Mouse (Mus musculus): ENCODE data around the gene Tcn2. TPM values are rescaled to one million over a fixed set of nuclear protein-coding genes. Genes with fewer than 3 reads are reported as not detected.

The Tcn2 gene
- total and polyA plus RNA-seq, 3 experiments = 1.3 to 8.6 (median 2.5) TPM

GRCm38 (mm10) chr11:3903046-3903445, 28.9 kb downstream of the Tcn2 start:
- Histone ChIP-seq H3K4me1 (ENCODE audit: control insufficient read depth in 1 of 2, insufficient read depth in 2 of 2) (0 out of 4 replicates have a peak, but pooled peaks cover 0 to 3% of the 10 kb centered on the region in 2 experiments), H3K4me2 (ENCODE audit: insufficient read depth, low read depth, poor library complexity, severe bottlenecking) (no peak overlapping the region), H3K4me3 (replicated peaks in 1 of 3; ENCODE audit: low read depth in 2 of 3, low read length in 2 of 3, poor library complexity in 1 of 3) (no peak overlapping the region), H3K27ac (ENCODE audit: insufficient read depth, low read depth) (no peak overlapping the region), H3K27me3 (replicated peaks) (no peaks in the 10 kb centered on the region), H3K36me3 (replicated peaks in 1 of 2; ENCODE audit: control insufficient read depth in 1 of 2, insufficient read depth in 1 of 2, low read length in 1 of 2) (peaks cover 17 to 53% of the 10 kb centered on the region in 2 experiments), H3K9ac (ENCODE audit: insufficient read depth, low read depth) (no peak overlapping the region), H3K9me3 (replicated peaks; ENCODE audit: low read length) (no peaks in the 10 kb centered on the region), H3K79me2 (replicated peaks; ENCODE audit: control insufficient read depth, extremely low read depth, insufficient read depth, poor library complexity, severe bottlenecking) (no peaks in the 10 kb centered on the region)
- dilution Hi-C loops (cut with MboI; ENCODE audit: extremely low pct_ligation_motif_present, extremely low pct_unique_long_range_greater_than_20kb, low sequenced_read_pairs) (no loop called here), in situ Hi-C loops (cut with MboI; ENCODE audit: low pct_ligation_motif_present, low pct_unique_long_range_greater_than_20kb, low sequenced_read_pairs) (loop anchor here (25.0 kb wide), 1 partner anchor 366 kb away; the partner anchor contains the start of gene Smtn)
- no peak for DNase-seq (ENCODE audit: extremely low read depth)
- TF ChIP-seq MAX (IDR thresholded peaks at IDR 0.05; ENCODE audit: low read length) (no peak), TBP (conservative IDR thresholded peaks at IDR 0.05; ENCODE audit: low read depth, low read length) (no peak), MXI1 (IDR thresholded peaks at IDR 0.05; ENCODE audit: low read depth, low read length) (no peak), IRF4 (IDR thresholded peaks at IDR 0.05; ENCODE audit: low read depth, low read length) (no peak), USF2 (conservative IDR thresholded peaks at IDR 0.05; ENCODE audit: low read depth, low read length) (no peak), E2F4 (IDR thresholded peaks at IDR 0.05; ENCODE audit: insufficient replicate concordance, low read depth, low read length) (no peak), MYC (IDR thresholded peaks at IDR 0.05; ENCODE audit: low read depth, low read length) (no peak), JUN (IDR thresholded peaks at IDR 0.05; ENCODE audit: insufficient read depth, low read depth, low read length) (no peak), JUND (conservative IDR thresholded peaks at IDR 0.05; ENCODE audit: low read depth, low read length) (no peak), USF1 (IDR thresholded peaks at IDR 0.05; ENCODE audit: low read depth, low read length) (no peak), ZKSCAN1 (IDR thresholded peaks at IDR 0.05; ENCODE audit: borderline replicate concordance, low read depth, low read length) (no peak), ELF1 (IDR thresholded peaks at IDR 0.05; ENCODE audit: low read depth, low read length) (no peak), ZC3H11A (IDR thresholded peaks at IDR 0.05; ENCODE audit: low read depth, low read length) (no peak), MAFK (IDR thresholded peaks at IDR 0.05; ENCODE audit: insufficient replicate concordance, low read length) (no peak), ETS1 (conservative IDR thresholded peaks at IDR 0.05; ENCODE audit: low read depth, low read length) (no peak), GABPA (IDR thresholded peaks at IDR 0.05; ENCODE audit: insufficient replicate concordance, low read depth, low read length) (no peak), CHD1 (IDR thresholded peaks at IDR 0.05; ENCODE audit: low read depth, low read length) (no peak), BHLHE40 (IDR thresholded peaks at IDR 0.05; ENCODE audit: low read depth, low read length) (no peak)

GRCm38 (mm10) chr11:3902516-3902915, 29.4 kb downstream of the Tcn2 start:
- dilution Hi-C loops (cut with MboI; ENCODE audit: extremely low pct_ligation_motif_present, extremely low pct_unique_long_range_greater_than_20kb, low sequenced_read_pairs) = no loop called here
- H3K36me3 ChIP-seq (replicated peaks in 1 of 2; ENCODE audit: control insufficient read depth in 1 of 2, insufficient read depth in 1 of 2, low read length in 1 of 2) = peaks cover 17 to 53% of the 10 kb centered on the region in 2 experiments
- no peak overlapping the region for H3K9ac ChIP-seq (ENCODE audit: insufficient read depth, low read depth)

More at GRCm38 (mm10) chr11:3902516-3902915, 29.4 kb downstream of the Tcn2 start:
- Histone ChIP-seq H3K4me3 (replicated peaks in 1 of 3; ENCODE audit: low read depth in 2 of 3, low read length in 2 of 3, poor library complexity in 1 of 3) (no peak overlapping the region), H3K27me3 (replicated peaks) (no peaks in the 10 kb centered on the region), H3K79me2 (replicated peaks; ENCODE audit: control insufficient read depth, extremely low read depth, insufficient read depth, poor library complexity, severe bottlenecking) (no peaks in the 10 kb centered on the region), H3K4me1 (ENCODE audit: control insufficient read depth in 1 of 2, insufficient read depth in 2 of 2) (0 out of 4 replicates have a peak, but pooled peaks cover 0 to 3% of the 10 kb centered on the region in 2 experiments), H3K4me2 (ENCODE audit: insufficient read depth, low read depth, poor library complexity, severe bottlenecking) (no peak overlapping the region), H3K9me3 (replicated peaks; ENCODE audit: low read length) (no peaks in the 10 kb centered on the region), H3K27ac (ENCODE audit: insufficient read depth, low read depth) (no peak overlapping the region)
- no peak for TF ChIP-seq NRF1 (IDR thresholded peaks at IDR 0.05; ENCODE audit: low read depth, low read length)
- TF ChIP-seq MYC (IDR thresholded peaks at IDR 0.05; ENCODE audit: low read depth, low read length) = no peak
- TF ChIP-seq NELFE (IDR thresholded peaks at IDR 0.05; ENCODE audit: low read depth, low read length) = no peak
- no peak for TF ChIP-seq UBTF (IDR thresholded peaks at IDR 0.05; ENCODE audit: low read depth, low read length)
- TF ChIP-seq IRF4 (IDR thresholded peaks at IDR 0.05; ENCODE audit: low read depth, low read length) = no peak
- TF ChIP-seq BHLHE40 (IDR thresholded peaks at IDR 0.05; ENCODE audit: low read depth, low read length) = no peak
- no peak for TF ChIP-seq SMC3 (IDR thresholded peaks at IDR 0.05; ENCODE audit: low read depth, low read length)
- no peak for TF ChIP-seq CHD2 (IDR thresholded peaks at IDR 0.05; ENCODE audit: low read length)
- TF ChIP-seq MEF2A (IDR thresholded peaks at IDR 0.05; ENCODE audit: borderline replicate concordance, low read depth, low read length) = no peak
- TF ChIP-seq CTCF (conservative IDR thresholded peaks at IDR 0.05 in 1 of 2, IDR thresholded peaks at IDR 0.05 in 1 of 2; ENCODE audit: low read depth in 2 of 2, low read length in 2 of 2) = no peak
- no peak for TF ChIP-seq USF2 (conservative IDR thresholded peaks at IDR 0.05; ENCODE audit: low read depth, low read length)
- no peak for TF ChIP-seq ZNF384 (IDR thresholded peaks at IDR 0.05; ENCODE audit: low read depth, low read length)
- TF ChIP-seq E2F4 (IDR thresholded peaks at IDR 0.05; ENCODE audit: insufficient replicate concordance, low read depth, low read length) = no peak
- TF ChIP-seq RAD21 (IDR thresholded peaks at IDR 0.05; ENCODE audit: low read depth, low read length) = no peak
- no peak for TF ChIP-seq KAT2A (IDR thresholded peaks at IDR 0.05; ENCODE audit: insufficient replicate concordance, low read length)
- no peak for TF ChIP-seq ETS1 (conservative IDR thresholded peaks at IDR 0.05; ENCODE audit: low read depth, low read length)
- no peak for TF ChIP-seq SIN3A (IDR thresholded peaks at IDR 0.05; ENCODE audit: low read length)
- no peak for DNase-seq (ENCODE audit: extremely low read depth)
- in situ Hi-C loops (cut with MboI; ENCODE audit: low pct_ligation_motif_present, low pct_unique_long_range_greater_than_20kb, low sequenced_read_pairs) = loop anchor here (25.0 kb wide), 1 partner anchor 365 kb away; the partner anchor contains the start of gene Smtn

All from CH12.LX (cell line).